10 mouse cellular contexts compared by ENCODE assay signal in the genomic region with DNA sequence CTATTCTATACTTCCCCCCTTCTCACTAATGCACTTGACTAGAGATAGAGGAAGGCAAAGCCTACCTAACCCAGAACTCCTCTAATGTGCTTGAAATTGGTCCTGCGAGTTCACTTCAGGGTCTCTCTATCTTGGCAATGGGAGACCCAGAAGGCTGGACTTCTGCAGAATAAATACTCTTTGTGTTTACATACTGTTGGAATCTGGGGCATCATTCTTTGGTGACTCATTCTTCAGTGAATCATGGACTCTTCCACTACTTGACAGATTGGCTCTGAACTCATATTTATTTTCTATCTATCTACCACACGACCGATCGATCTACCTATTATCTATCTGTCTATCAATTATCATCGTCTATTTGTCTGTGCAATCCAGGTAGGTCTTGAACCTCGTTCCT. TPM values are rescaled to one million over a fixed set of nuclear protein-coding genes. Genes with fewer than 3 reads are reported as not detected.
DNase-seq lines count a peak whose midpoint lies in the region; ATAC-seq and TF ChIP-seq lines count a peak whose summit lies in the region.
"Had no signal": no experiment of that assay in that cellular context is flagged by ENCODE, and none has a peak within 500 bp of the region (broad histone marks: within the 10 kb centered on the region; RNA-seq: fewer than 3 reads in every experiment).

No protein-coding gene starts in this region.

- H3ac ChIP-seq in C2C12 (ENCODE audit: control insufficient read depth, insufficient read length, low read depth), result peak overlapping the region; percentile 24

- H3K4me1 ChIP-seq in forebrain, embryonic 16.5 days (replicated peaks; ENCODE audit: control insufficient read depth, insufficient read depth, low read length), result peaks cover 4% of the 10 kb centered on the region; the same call in 1 of the 2 replicates
- peaks cover 10% of the 10 kb centered on the region for H3K4me1 ChIP-seq in liver, embryonic 15.5 days (replicated peaks)

- H3K9me3 ChIP-seq in forebrain, embryonic 16.5 days (ENCODE audit: control insufficient read depth, low read length), result no peaks in the 10 kb centered on the region
- no peaks in the 10 kb centered on the region for H3K9me3 ChIP-seq in liver, embryonic 15.5 days (replicated peaks)

- H3K79me3 ChIP-seq in C2C12 (ENCODE audit: low read depth), result peaks cover 8% of the 10 kb centered on the region

- 95% methylated on average over 6 of the region's 6 CpGs for WGBS in forebrain, embryonic 16.5 days
- 82% methylated on average over 6 of the region's 6 CpGs for WGBS in liver, embryonic 15.5 days (ENCODE audit: insufficient replicate concordance)

- TF ChIP-seq CTCF in gastrocnemius, adult 2 months (IDR thresholded peaks at IDR 0.05), result no peak
- no peak for TF ChIP-seq CTCF in C2C12 (IDR thresholded peaks at IDR 0.05; ENCODE audit: control insufficient read depth, insufficient read depth, insufficient read length)

- ATAC-seq in forebrain, embryonic 16.5 days, result no peak
- ATAC-seq in liver, embryonic 15.5 days (ENCODE audit: insufficient read depth), result no peak

- no peak overlapping the region for H3K9ac ChIP-seq in forebrain, embryonic 16.5 days (replicated peaks; ENCODE audit: low read depth, low read length)
- H3K9ac ChIP-seq in liver, embryonic 15.5 days, result no peak overlapping the region

- H3K36me3 ChIP-seq in C2C12 (ENCODE audit: control insufficient read depth, insufficient read depth), result peaks cover 18% of the 10 kb centered on the region
- peaks cover 7% of the 10 kb centered on the region for H3K36me3 ChIP-seq in forebrain, embryonic 16.5 days (ENCODE audit: control insufficient read depth, insufficient read depth)
- H3K36me3 ChIP-seq in liver, embryonic 15.5 days (replicated peaks), result peaks cover 9% of the 10 kb centered on the region

- intact Hi-C loops in gastrocnemius, adult 2 months (cut with DNase I), result loop anchor here (2.0 kb wide), 1 partner anchor 495 kb away; the partner anchor contains the start of genes Cryz and Tyw3
- intact Hi-C loops in left cerebral cortex, postnatal 4 days (cut with DNase I), result loop anchor here (5.0 kb wide), 1 partner anchor 440 kb away; no protein-coding TSS in a partner anchor

- peaks cover 15% of the 10 kb centered on the region for H3K79me2 ChIP-seq in C2C12 (ENCODE audit: control insufficient read depth, insufficient read depth)

- no peaks in the 10 kb centered on the region for H3K27me3 ChIP-seq in C2C12 (ENCODE audit: control insufficient read depth, insufficient read depth, insufficient read length)
- H3K27me3 ChIP-seq in forebrain, embryonic 16.5 days (replicated peaks; ENCODE audit: control insufficient read depth, insufficient read depth, low read length), result no peaks in the 10 kb centered on the region
- H3K27me3 ChIP-seq in liver, embryonic 15.5 days, result no peaks in the 10 kb centered on the region

- H3K4me2 ChIP-seq in forebrain, embryonic 16.5 days (ENCODE audit: low read length), result peak overlapping the region; percentile 55
- peak overlapping the region; percentile 82 for H3K4me2 ChIP-seq in liver, embryonic 15.5 days

- no peak overlapping the region for H3K27ac ChIP-seq in gastrocnemius, adult 2 months
- H3K27ac ChIP-seq in forebrain, embryonic 16.5 days (ENCODE audit: low read length), result no peak overlapping the region
- no peak overlapping the region for H3K27ac ChIP-seq in liver, embryonic 15.5 days (replicated peaks)

- DNase-seq in gastrocnemius, adult 2 months, result no peak
- DNase-seq in gastrocnemius, postnatal 4 days (ENCODE audit: low spot score in 2 of 2), result no peak
- DNase-seq in left cerebral cortex, postnatal 4 days, result no peak
- no peak for DNase-seq in left cerebral cortex, adult 8-10 months (ENCODE audit: low spot score in 2 of 2)
- DNase-seq in left cerebral cortex, adult 11 months (ENCODE audit: low spot score), result no peak

- peak overlapping the region; percentile 77 for H3K4me3 ChIP-seq in gastrocnemius, adult 2 months
- no peak overlapping the region for H3K4me3 ChIP-seq in C2C12 (ENCODE audit: insufficient read depth, poor library complexity, severe bottlenecking)
- H3K4me3 ChIP-seq in forebrain, embryonic 16.5 days (replicated peaks; ENCODE audit: low read length), result no peak overlapping the region
- H3K4me3 ChIP-seq in liver, embryonic 15.5 days (replicated peaks), result no peak overlapping the region

TF ChIP-seq in C2C12, 6 proteins besides CTCF, POLR2A, EP300 and RAD21:
- no peak for TF ChIP-seq MYOG (IDR thresholded peaks at IDR 0.05; ENCODE audit: control insufficient read depth, extremely low read depth, insufficient read length)
- TF ChIP-seq CEBPB (IDR thresholded peaks at IDR 0.05; ENCODE audit: low read depth), result no peak
- no peak for TF ChIP-seq MAX (IDR thresholded peaks at IDR 0.05)
- no peak for TF ChIP-seq FOSL1 (IDR thresholded peaks at IDR 0.05; ENCODE audit: insufficient read depth, low read length, poor library complexity, severe bottlenecking)
- TF ChIP-seq MYOD1 (IDR thresholded peaks at IDR 0.05; ENCODE audit: control insufficient read depth, insufficient read length, low read depth), result no peak
- no peak for TF ChIP-seq USF1 (IDR thresholded peaks at IDR 0.05; ENCODE audit: low read depth)

RNA-seq across cellular contexts. Expression of gene Fpgt, which starts 1.1 kb away (rescaled TPM):
- 1 to 10 TPM; 8.2 to 9.1 TPM for total RNA-seq in gastrocnemius, adult 2 months (2021)
- total RNA-seq in gastrocnemius, postnatal 4 days (2021), result 1 to 10 TPM; 7.1 to 8.2 TPM
- polyA plus RNA-seq in C2C12 (2012; fragmentation: generic; extraction: Trizol), result 3.3 TPM
- polyA plus RNA-seq in forebrain, embryonic 16.5 days (2015; fragmentation: Nextera tagmentation; extraction: Ambion mirVana), result 25.6 and 28.5 TPM in 2 replicates
- polyA plus RNA-seq in liver, embryonic 15.5 days (2015; fragmentation: Nextera tagmentation; extraction: Ambion mirVana), result 4.8 and 5.8 TPM in 2 replicates
- total RNA-seq in left cerebral cortex, postnatal 4 days (2021), result 10 to 100 TPM; 19.8 to 20.5 TPM
- total RNA-seq in left cerebral cortex, adult 8-10 months (2022), result 10 to 100 TPM; 25.5 to 29.6 (median 28.7) TPM

RNA-seq across cellular contexts. Expression of gene Lrriq3, which starts 1.2 kb away (rescaled TPM):
- under 1 TPM; 0.31 to 0.36 TPM for total RNA-seq in gastrocnemius, adult 2 months (2021)
- total RNA-seq in gastrocnemius, postnatal 4 days (2021), result under 1 TPM; 0.73 to 0.76 TPM
- 0.11 TPM for polyA plus RNA-seq in C2C12 (2012; fragmentation: generic; extraction: Trizol)
- 0.71 and 1.0 TPM in 2 replicates for polyA plus RNA-seq in forebrain, embryonic 16.5 days (2015; fragmentation: Nextera tagmentation; extraction: Ambion mirVana)
- 0.36 and 0.40 TPM in 2 replicates for polyA plus RNA-seq in liver, embryonic 15.5 days (2015; fragmentation: Nextera tagmentation; extraction: Ambion mirVana)
- 1 to 10 TPM in 1 of 2 experiments, under 1 TPM in 1; 0.46 to 1.1 TPM for total RNA-seq in left cerebral cortex, postnatal 4 days (2021)
- total RNA-seq in left cerebral cortex, adult 8-10 months (2022), result 1 to 10 TPM in 1 of 4 experiments, under 1 TPM in 3; 0.51 to 1.0 (median 0.78) TPM

RNA-seq across cellular contexts. Expression of gene Tnni3k, which starts 36.9 kb away (rescaled TPM):
- not detected for total RNA-seq in gastrocnemius, adult 2 months (2021)
- total RNA-seq in gastrocnemius, postnatal 4 days (2021), result not detected
- polyA plus RNA-seq in C2C12 (2012; fragmentation: generic; extraction: Trizol), result 0.30 TPM
- 0.11 and 0.22 TPM in 2 replicates for polyA plus RNA-seq in forebrain, embryonic 16.5 days (2015; fragmentation: Nextera tagmentation; extraction: Ambion mirVana)
- not detected in 2 replicates for polyA plus RNA-seq in liver, embryonic 15.5 days (2015; fragmentation: Nextera tagmentation; extraction: Ambion mirVana)
- not detected for total RNA-seq in left cerebral cortex, postnatal 4 days (2021)
- total RNA-seq in left cerebral cortex, adult 8-10 months (2022), result under 1 TPM; 0.11 to 0.54 (median 0.31) TPM
- total RNA-seq: hematopoietic stem cell, adult 5-6 weeks; neutrophil, adult 5-6 weeks had no signal
